Mouse (Mus musculus) spleen, postnatal 14 days (tissue): Measurements from ENCODE around the gene Pla2g4c.
"Not testable (repeated sequence)": the region's sequence is repeated elsewhere in the genome, so short reads cannot be mapped to it uniquely, and the experiment has no call there.

Experiments used
- DNase-seq, 2 experiments: peaks; one replicate each; pipeline ENCODE4 v3.0.0; 2021 to 2022; ENCODE audit warnings: low spot score in 2 of 2

Gene Pla2g4c

GRCm38 (mm10) chr7:13324316-13324715 is at the start of gene Pla2g4c:
TSS of gene Pla2g4c (plus strand) at chr7:13324655.
- DNase-seq = no peak

DNA sequence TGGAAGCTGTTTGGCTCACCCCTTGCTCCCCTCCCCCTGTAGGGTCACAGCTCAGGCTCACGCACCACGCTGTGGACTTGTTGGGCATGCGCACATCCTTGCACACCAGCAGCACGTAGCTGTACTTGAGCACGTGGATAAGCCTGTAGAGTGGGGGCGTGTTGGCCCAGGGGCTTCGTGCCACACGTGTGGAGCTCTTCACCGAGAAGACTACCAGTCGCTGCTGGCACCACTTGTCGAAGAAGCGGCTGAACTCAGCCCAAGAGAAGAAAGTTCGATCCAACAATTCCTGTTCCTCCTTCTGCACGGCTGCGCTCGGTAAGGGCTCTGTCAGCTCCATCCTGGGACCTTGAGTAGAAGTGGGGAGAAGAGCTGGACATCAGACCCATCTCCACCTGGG is 47.4 kb upstream of the Pla2g4c start, which contains the start of gene Lig1:
Lig1 (plus strand) TSS at position 203 of the 400 bp plus-strand sequence.
- DNase-seq = no peak

- no peak for DNase-seq
Observed at GRCm38 (mm10) chr7:13277833-13278232, 46.6 kb upstream of the Pla2g4c start.

DNA sequence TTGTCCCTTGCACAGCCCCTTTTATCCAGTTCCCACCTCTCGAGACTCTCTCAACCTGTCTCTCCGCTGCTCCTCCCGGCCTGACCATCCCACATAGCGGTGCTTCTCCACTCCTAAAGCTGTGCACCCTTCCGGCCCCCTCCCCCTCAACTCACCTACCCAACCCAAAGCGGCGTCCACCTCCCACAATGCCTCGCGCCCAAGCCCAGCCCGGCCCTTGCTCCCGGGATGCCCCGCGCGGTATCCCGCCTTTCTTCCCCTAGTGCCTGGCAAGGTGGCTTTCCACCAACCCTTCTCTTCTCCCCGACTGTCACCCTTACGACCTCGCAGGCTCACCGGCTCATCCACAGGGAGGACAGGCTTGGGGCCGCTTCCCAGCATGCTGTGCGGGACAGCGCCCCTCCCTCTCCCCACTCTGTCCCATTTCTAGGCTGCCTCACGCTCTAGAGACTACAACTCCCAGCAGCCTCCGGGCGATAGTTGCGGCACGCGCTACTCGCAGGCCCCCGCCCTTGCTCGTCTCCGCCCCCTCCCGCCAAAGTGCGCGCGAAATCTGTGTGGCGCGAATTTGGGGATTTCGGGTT is 46.1 kb upstream of the Pla2g4c start, which contains the start of gene Zswim9:
Zswim9 (minus strand) TSS at position 414 of the 584 bp plus-strand sequence.
- peak; percentile 83 to 92 for DNase-seq

GRCm38 (mm10) chr7:13278957-13279356 is 45.5 kb upstream of the Pla2g4c start:
- not testable (repeated sequence) for DNase-seq

GRCm38 (mm10) chr7:13288621-13289020 is 35.8 kb upstream of the Pla2g4c start:
- no peak for DNase-seq

DNA sequence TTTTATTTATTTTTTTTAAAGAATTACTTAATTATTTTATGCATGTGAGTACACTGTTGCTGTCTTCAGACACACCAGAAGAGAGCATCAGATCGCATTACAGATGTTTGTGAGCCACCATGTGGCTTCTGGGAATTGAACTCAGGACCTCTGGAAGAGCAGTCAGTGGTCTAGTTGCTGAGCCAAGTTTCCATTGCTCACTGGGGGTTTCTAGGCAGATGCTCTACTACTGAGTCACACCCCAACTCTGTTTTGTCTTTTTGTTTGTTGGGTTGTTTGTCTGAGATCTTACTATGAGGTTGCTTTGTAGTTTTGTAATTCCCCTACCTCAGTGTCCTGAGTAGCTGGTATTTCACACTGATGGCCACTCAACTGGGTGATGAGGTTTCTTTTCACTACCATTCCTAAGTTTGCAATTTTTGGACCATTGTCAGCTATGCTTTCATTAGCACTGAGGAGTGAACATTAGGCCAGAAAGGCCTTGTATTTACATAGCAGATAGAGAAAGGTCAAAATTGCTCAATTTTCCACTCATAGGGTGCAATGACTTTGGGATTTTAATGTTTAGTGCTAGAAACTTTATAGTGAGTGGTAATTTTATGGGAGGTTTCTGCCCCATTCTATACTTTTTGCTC is 34.3 kb upstream of the Pla2g4c start:
- no peak for DNase-seq

GRCm38 (mm10) chr7:13291370-13291769 is 33.1 kb upstream of the Pla2g4c start:
- DNase-seq = no peak

GRCm38 (mm10) chr7:13293878-13294855 is 30.3 kb upstream of the Pla2g4c start:
- DNase-seq = no peak

- no peak for DNase-seq
Observed at GRCm38 (mm10) chr7:13295256-13295655, 29.2 kb upstream of the Pla2g4c start.

- no peak for DNase-seq
Observed at GRCm38 (mm10) chr7:13297636-13298035, 26.8 kb upstream of the Pla2g4c start.

- no peak for DNase-seq
Observed at GRCm38 (mm10) chr7:13298821-13299220, 25.6 kb upstream of the Pla2g4c start.

- no peak for DNase-seq
Observed at GRCm38 (mm10) chr7:13301643-13302042, 22.8 kb upstream of the Pla2g4c start.

DNA sequence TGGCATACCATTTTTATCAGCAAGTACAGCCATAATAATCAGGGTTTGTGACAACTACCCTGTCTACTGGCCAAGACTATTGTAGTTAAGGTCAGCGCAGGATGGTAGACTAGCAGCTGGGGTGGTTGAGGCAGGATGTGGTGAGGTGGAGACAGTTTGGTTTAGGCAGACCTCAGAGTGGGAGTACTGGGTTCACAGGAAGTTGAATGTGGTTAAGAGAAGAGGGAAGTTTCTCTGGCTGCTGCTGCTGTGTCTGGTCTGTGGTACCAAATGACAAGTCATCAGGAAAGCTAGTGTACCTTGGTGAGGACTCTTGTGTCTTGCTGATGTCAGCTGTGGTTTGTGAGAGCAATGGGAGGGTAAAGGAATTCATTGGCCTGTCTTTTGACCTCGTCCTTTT is 21.7 kb upstream of the Pla2g4c start:
- no peak for DNase-seq

- no peak for DNase-seq
Observed at GRCm38 (mm10) chr7:13303372-13303771, 21.1 kb upstream of the Pla2g4c start.

DNA sequence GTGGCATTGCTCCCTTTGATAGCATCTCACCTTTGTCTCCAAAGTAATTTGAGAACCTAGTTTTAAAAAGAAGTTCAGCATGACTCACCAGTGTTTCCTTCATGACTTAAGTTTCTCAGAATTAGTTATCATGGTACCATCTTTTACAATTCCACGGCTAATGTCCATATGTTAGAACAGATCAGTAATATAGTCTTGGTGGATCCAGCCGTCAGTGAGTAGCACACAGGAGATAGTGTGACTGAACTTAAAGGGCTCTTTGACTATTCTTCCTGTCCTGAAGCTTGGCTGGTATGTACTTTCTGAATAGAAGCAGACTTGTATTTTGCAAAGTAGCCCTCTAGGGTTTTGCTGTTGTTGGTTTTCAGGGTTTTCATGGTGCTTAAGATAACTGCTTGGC is 15.0 kb upstream of the Pla2g4c start:
- no peak for DNase-seq

DNA sequence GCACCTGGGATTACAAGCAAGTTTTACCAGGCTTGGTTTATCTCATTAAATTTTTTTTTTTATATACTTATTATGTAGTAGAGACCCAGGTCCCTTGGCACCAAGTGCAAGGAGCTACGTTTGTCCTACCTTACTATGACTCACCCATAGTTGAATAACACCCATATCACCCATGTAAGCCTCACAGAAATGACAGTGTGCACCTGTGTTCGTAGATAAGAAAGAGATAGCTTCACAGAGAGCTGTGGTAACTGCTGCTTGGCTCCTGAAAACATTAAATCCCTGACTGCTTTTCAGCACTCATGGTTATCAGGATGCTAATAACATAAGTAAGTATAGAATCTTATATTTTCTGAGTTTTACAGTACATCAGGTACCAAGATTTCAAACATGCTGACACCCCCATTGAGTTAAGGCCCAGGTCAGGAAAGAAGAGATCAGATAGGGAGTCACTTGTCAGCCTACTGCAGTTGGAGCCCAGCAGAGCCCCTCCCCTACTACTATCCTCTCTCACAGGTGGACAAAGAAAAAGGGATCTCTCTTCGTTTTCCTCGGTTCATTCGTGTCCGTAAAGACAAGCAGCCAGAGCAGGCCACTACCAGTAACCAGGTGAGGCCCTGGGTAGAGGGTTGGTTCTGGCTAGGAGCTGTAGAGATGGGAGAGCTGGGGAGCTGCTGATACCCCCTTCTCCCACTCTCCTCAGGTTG is 13.8 kb upstream of the Pla2g4c start:
- no peak for DNase-seq

- no peak for DNase-seq
Observed at GRCm38 (mm10) chr7:13311401-13311800, 13.1 kb upstream of the Pla2g4c start.

DNA sequence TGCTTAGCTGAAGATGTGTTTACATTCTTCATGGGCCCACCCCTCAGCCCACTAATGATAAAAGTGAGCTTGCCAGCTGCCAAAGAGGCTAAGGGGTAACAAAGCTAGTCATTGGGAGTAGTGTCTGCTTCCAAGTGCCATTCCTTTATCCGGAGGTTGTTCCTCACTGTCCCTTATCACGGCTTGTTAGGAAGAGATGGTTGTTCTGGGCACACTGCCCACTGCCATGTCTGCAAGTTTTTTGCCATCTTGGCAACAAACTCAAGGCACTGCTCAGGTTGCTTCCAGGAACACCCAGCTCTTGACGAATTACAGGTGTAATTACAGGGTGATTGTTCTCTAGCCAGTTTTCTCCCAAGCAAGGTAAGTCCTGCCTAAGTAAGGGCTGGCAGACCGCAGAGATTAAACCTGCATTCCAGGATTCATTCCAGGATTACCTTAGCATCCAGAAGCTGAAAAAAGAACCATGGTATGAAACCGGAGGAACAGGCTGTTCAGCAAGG is 10.3 kb upstream of the Pla2g4c start:
- DNase-seq = no peak

DNA sequence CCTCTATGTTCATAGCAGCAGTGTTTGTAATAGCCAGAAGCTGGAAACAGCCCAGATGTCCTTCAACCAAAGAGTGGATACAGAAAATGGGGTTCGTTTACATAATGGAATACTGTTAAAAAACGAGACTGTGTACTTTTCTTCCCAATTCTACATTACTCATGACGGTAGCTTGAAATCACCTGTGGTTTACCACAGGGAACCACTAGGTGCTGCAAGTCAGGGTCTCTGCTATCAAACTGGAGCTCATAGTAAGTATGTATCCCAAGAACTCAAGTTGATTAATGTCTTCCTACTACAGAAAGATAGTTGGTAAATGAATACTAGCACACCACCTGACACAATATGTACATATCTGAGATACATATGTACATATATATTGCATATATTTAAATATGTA is 3.0 kb upstream of the Pla2g4c start:
- DNase-seq = no peak

GRCm38 (mm10) chr7:13330575-13330974 is 6.1 kb downstream of the Pla2g4c start:
- DNase-seq = no peak

DNA sequence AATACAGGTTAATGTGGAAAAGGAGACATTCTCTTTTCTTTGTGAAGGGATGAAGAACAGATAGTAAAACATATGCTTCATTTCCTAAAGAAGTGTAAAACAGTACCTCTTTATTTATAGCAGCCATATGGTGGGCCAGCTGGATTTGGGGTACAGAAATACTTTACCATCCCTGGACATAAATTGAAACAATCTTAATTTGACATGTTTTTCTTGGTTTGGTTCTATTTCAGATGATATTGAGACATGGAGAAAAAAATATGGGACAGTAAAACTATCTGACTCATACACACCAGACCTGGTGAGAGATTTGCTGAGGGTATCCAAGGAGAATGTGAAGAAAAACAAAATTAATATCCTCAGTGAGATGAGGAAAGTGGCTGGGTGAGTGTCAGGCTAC is 31.5 kb downstream of the Pla2g4c start:
- no peak for DNase-seq
